ENCODE assay signal across 13 mouse cellular contexts in the genomic region with DNA sequence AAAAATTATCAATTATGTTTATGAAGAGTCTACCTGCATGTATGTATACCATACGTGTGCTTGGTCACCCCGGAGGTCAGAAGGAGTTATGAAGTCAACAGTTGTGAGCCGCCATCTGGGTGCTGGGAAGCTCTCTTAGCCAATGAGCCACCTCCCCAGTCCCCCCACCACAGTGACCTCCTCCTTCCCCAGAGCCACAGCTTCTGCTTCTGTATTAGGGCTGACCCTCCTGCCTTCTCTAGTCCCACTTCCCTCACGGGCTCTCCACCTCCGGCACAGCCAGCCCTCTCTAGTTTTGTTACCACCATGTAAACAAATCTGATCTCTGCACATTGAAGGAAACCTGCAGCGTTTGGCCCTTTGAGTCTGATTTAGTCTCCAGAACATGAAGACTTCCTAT.
"Had no signal": no experiment of that assay in that cellular context is flagged by ENCODE, and none has a peak within 500 bp of the region (broad histone marks: within the 10 kb centered on the region; RNA-seq: fewer than 3 reads in every experiment).

No protein-coding gene starts in this region.

- H3K27ac ChIP-seq: kidney, postnatal 0 days; limb, embryonic 12.5 days; lung, embryonic 15.5 days; macrophage; midbrain, embryonic 13.5 days; stomach, postnatal 0 days had no signal

- DNase-seq: kidney, adult 9 months; kidney, postnatal 36 days; lung, postnatal 14 days; right cerebral cortex, adult 18-20 months; right cerebral cortex, postnatal 25 days; thymus, postnatal 14 days had no signal

- H3K36me3 ChIP-seq: limb, embryonic 12.5 days; lung, embryonic 15.5 days; midbrain, embryonic 13.5 days had no signal

- ATAC-seq: intestine, postnatal 0 days; midbrain, embryonic 13.5 days had no signal

- H3K9me3 ChIP-seq: limb, embryonic 12.5 days; lung, embryonic 15.5 days; midbrain, embryonic 13.5 days had no signal

- H3K9ac ChIP-seq: limb, embryonic 12.5 days; lung, embryonic 15.5 days; midbrain, embryonic 13.5 days had no signal

- H3K4me3 ChIP-seq: limb, embryonic 12.5 days; lung, embryonic 15.5 days; midbrain, embryonic 13.5 days had no signal

- H3K4me2 ChIP-seq: limb, embryonic 12.5 days; lung, embryonic 15.5 days; midbrain, embryonic 13.5 days had no signal

- H3K27me3 ChIP-seq: limb, embryonic 12.5 days; lung, embryonic 15.5 days; midbrain, embryonic 13.5 days had no signal

- H3K4me1 ChIP-seq: midbrain, embryonic 13.5 days had no signal
